8 mouse cellular contexts compared by ENCODE assay signal in genomic region chr8:124368213-124368612, GRCm38 (mm10).
DNase-seq lines count a peak whose midpoint lies in the region; ATAC-seq and TF ChIP-seq lines count a peak whose summit lies in the region.

No protein-coding gene starts in this region.

- DNase-seq in kidney, adult 2 months, result peak; percentile 67
- DNase-seq in MEL (ENCODE audit: low read depth, low spot score), result peak; percentile 67
- peak; percentile 69 for DNase-seq in cerebellum, adult 8-10 months
- peak; percentile 63 for DNase-seq in gastrocnemius, postnatal 14 days
- DNase-seq in kidney, postnatal 25 days, result peak; percentile 74 to 83
- DNase-seq in midbrain, postnatal 0 days (ENCODE audit: low spot score), result peak; percentile 88
- peak; percentile 75 for DNase-seq in splenic B cell, adult 2 months (ENCODE audit: low read depth, low spot score)

- no peaks in the 10 kb centered on the region for H3K79me2 ChIP-seq in MEL (ENCODE audit: control insufficient read depth, insufficient read depth, low read length, poor library complexity)

- no peak overlapping the region for H3K9ac ChIP-seq in kidney, embryonic 16.5 days (replicated peaks; ENCODE audit: low read length)
- no peak overlapping the region for H3K9ac ChIP-seq in MEL (ENCODE audit: control insufficient read depth, low read depth, low read length, poor library complexity, severe bottlenecking)
- no peak overlapping the region for H3K9ac ChIP-seq in midbrain, postnatal 0 days (replicated peaks; ENCODE audit: low read length, poor library complexity, severe bottlenecking)

- no peak for TF ChIP-seq POLR2A in kidney, adult 2 months (IDR thresholded peaks at IDR 0.05; ENCODE audit: low read depth, low read length)
- no peak for TF ChIP-seq POLR2A in MEL (IDR thresholded peaks at IDR 0.05; ENCODE audit: control insufficient read depth in 1 of 2, insufficient read depth in 1 of 2, low read depth in 1 of 2, low read length in 2 of 2, poor library complexity in 1 of 2)

- H3K27ac ChIP-seq in kidney, adult 2 months (ENCODE audit: insufficient read depth, low read depth, low read length), result no peak overlapping the region
- no peak overlapping the region for H3K27ac ChIP-seq in kidney, embryonic 16.5 days (ENCODE audit: low read length)
- H3K27ac ChIP-seq in MEL (ENCODE audit: control insufficient read depth, low read depth, low read length), result no peak overlapping the region
- H3K27ac ChIP-seq in midbrain, postnatal 0 days (ENCODE audit: low read depth, low read length), result no peak overlapping the region

- H3K4me2 ChIP-seq in kidney, embryonic 16.5 days (replicated peaks; ENCODE audit: low read depth, low read length), result no peak overlapping the region
- H3K4me2 ChIP-seq in midbrain, postnatal 0 days (ENCODE audit: low read depth, low read length, poor library complexity, severe bottlenecking), result no peak overlapping the region

- TF ChIP-seq RAD21 in MEL (IDR thresholded peaks at IDR 0.05; ENCODE audit: low read depth, low read length), result peak; percentile 68

- H3K36me3 ChIP-seq in kidney, adult 2 months (ENCODE audit: control insufficient read depth, insufficient read depth, low read length), result no peaks in the 10 kb centered on the region
- H3K36me3 ChIP-seq in kidney, embryonic 16.5 days (ENCODE audit: insufficient read depth, low read length), result no peaks in the 10 kb centered on the region
- H3K36me3 ChIP-seq in MEL (ENCODE audit: control insufficient read depth in 1 of 2, insufficient read depth in 2 of 2, low read length in 2 of 2), result no peaks in the 10 kb centered on the region
- no peaks in the 10 kb centered on the region for H3K36me3 ChIP-seq in midbrain, postnatal 0 days (ENCODE audit: insufficient read depth, low read length)
- no peaks in the 10 kb centered on the region for H3K36me3 ChIP-seq in splenic B cell, adult 2 months (ENCODE audit: control insufficient read depth, insufficient read depth, low read length, poor library complexity, severe bottlenecking)

- TF ChIP-seq EP300 in MEL (IDR thresholded peaks at IDR 0.05; ENCODE audit: low read depth in 1 of 2, low read length in 2 of 2), result no peak

- intact Hi-C loops in gastrocnemius, postnatal 14 days (cut with DNase I; ENCODE audit: low total_unique reads), result no loop called here

- WGBS in kidney, adult 2 months, result 14% methylated on average over 8 of the region's 8 CpGs
- 14% methylated on average over 8 of the region's 8 CpGs for WGBS in kidney, embryonic 16.5 days
- 18% methylated on average over 8 of the region's 8 CpGs for WGBS in midbrain, postnatal 0 days

- no peaks in the 10 kb centered on the region for H3K9me3 ChIP-seq in kidney, embryonic 16.5 days (ENCODE audit: low read length)
- no peaks in the 10 kb centered on the region for H3K9me3 ChIP-seq in MEL (replicated peaks; ENCODE audit: insufficient read depth, low read length)
- H3K9me3 ChIP-seq in midbrain, postnatal 0 days (ENCODE audit: low read length), result no peaks in the 10 kb centered on the region

- H3K27me3 ChIP-seq in kidney, adult 2 months (replicated peaks; ENCODE audit: control insufficient read depth, insufficient read depth, low read length), result no peaks in the 10 kb centered on the region
- no peaks in the 10 kb centered on the region for H3K27me3 ChIP-seq in kidney, embryonic 16.5 days (ENCODE audit: insufficient read depth, low read length)
- no peaks in the 10 kb centered on the region for H3K27me3 ChIP-seq in MEL (ENCODE audit: control insufficient read depth in 1 of 2, insufficient read depth in 2 of 2, low read length in 2 of 2)
- no peaks in the 10 kb centered on the region for H3K27me3 ChIP-seq in midbrain, postnatal 0 days (ENCODE audit: insufficient read depth, low read length)
- H3K27me3 ChIP-seq in splenic B cell, adult 2 months (ENCODE audit: control insufficient read depth, insufficient read depth, low read length, poor library complexity, severe bottlenecking), result no peaks in the 10 kb centered on the region

- no peaks in the 10 kb centered on the region for H3K4me1 ChIP-seq in kidney, adult 2 months (ENCODE audit: control insufficient read depth, insufficient read depth, low read length)
- no peaks in the 10 kb centered on the region for H3K4me1 ChIP-seq in kidney, embryonic 16.5 days (ENCODE audit: insufficient read depth, low read length)
- no peaks in the 10 kb centered on the region for H3K4me1 ChIP-seq in MEL (ENCODE audit: control insufficient read depth in 1 of 2, insufficient read depth in 2 of 2, low read length in 2 of 2)
- H3K4me1 ChIP-seq in midbrain, postnatal 0 days (ENCODE audit: insufficient read depth, low read length), result no peaks in the 10 kb centered on the region

- no peak for ATAC-seq in kidney, embryonic 16.5 days (ENCODE audit: low FRiP score, low TSS enrichment)
- 0 out of 2 replicates have a peak, but pooled peaks have one; percentile 34 for ATAC-seq in midbrain, postnatal 0 days (ENCODE audit: low FRiP score)

- no peak overlapping the region for H3K4me3 ChIP-seq in kidney, adult 2 months (ENCODE audit: insufficient read depth, low read depth, low read length)
- no peak overlapping the region for H3K4me3 ChIP-seq in kidney, embryonic 16.5 days (ENCODE audit: low read length)
- H3K4me3 ChIP-seq in MEL (ENCODE audit: control insufficient read depth in 1 of 2, insufficient read depth in 1 of 2, low read depth in 2 of 2, low read length in 2 of 2), result no peak overlapping the region
- H3K4me3 ChIP-seq in midbrain, postnatal 0 days (ENCODE audit: low read depth, low read length), result no peak overlapping the region

- peak; percentile 93 for TF ChIP-seq CTCF in kidney, adult 2 months (conservative IDR thresholded peaks at IDR 0.05; ENCODE audit: insufficient read depth, insufficient read length, low read depth, low read length)
- TF ChIP-seq CTCF in MEL (IDR thresholded peaks at IDR 0.05 in 2 of 3, conservative IDR thresholded peaks at IDR 0.05 in 1 of 3; ENCODE audit: control insufficient read depth in 1 of 3, insufficient read depth in 1 of 3, low read depth in 2 of 3, low read length in 3 of 3, poor library complexity in 1 of 3, severe bottlenecking in 1 of 3), result peak; percentile 75 to 85 (median 82)
- peak; percentile 89 for TF ChIP-seq CTCF in midbrain, postnatal 0 days (IDR thresholded peaks at IDR 0.05)

TF ChIP-seq in MEL, 35 proteins besides CTCF, POLR2A, EP300 and RAD21:
- TF ChIP-seq ZC3H11A (IDR thresholded peaks at IDR 0.05; ENCODE audit: low read depth, low read length) (no peak), SMC3 (IDR thresholded peaks at IDR 0.05; ENCODE audit: low read depth, low read length) (peak; percentile 66), NELFE (IDR thresholded peaks at IDR 0.05; ENCODE audit: low read depth, low read length) (no peak), UBTF (IDR thresholded peaks at IDR 0.05; ENCODE audit: borderline replicate concordance, insufficient read depth, low read depth, low read length) (no peak)
